Mouse (Mus musculus): Measurements from ENCODE around the gene Sort1.

DNA sequence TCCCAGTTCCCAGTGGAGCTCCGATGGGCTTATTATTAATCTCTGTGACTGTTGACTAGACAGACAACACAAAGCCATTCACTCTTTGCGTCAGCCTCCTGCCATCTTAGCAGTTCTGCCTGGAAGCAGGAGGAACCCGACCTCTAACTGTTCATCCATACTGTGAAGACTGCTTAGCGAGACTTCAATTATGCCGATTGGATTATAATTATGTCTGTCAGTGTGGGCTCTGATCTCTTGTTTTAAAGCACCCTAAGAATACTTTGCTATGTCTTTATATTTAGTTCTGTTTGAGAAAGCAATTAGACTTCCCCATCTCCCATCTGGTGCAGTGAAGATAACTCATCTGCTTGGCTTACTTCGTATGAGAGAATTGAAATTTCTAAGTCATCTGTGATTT, 23.6 kb downstream of the Sort1 start:
- TF ChIP-seq CTCF (IDR thresholded peaks at IDR 0.05; ENCODE audit: insufficient read depth, low read depth, low read length) (no peak), POLR2A (IDR thresholded peaks at IDR 0.05; ENCODE audit: insufficient read depth, low read depth, low read length) (no peak)

Measured in olfactory bulb, adult 2 months (tissue).